Mouse (Mus musculus) CH12.LX (cell line): ENCODE results near the gene 1700001C02Rik. TPM values are rescaled to one million over a fixed set of nuclear protein-coding genes. Genes with fewer than 3 reads are reported as not detected.

Experiments
- DNase-seq: peaks from one replicate; pipeline ENCODE4 v3.0.0-alpha.2; 2013; ENCODE audit errors: extremely low read depth
- H3K27ac ChIP-seq: 2 replicates; pipeline ENCODE4 v1.5.1; 2012; ENCODE audit warnings: low read depth, mild to moderate bottlenecking, control low read depth, moderate library complexity; ENCODE audit not compliant: insufficient read depth
- H3K27me3 ChIP-seq: replicated peaks from 2 replicates; pipeline ENCODE3; 2012; ENCODE audit warnings: inconsistent platforms
- H3K36me3 ChIP-seq, 2 experiments: replicated peaks in 1 of 2; 2 replicates each; pipeline versions ENCODE3 to v1.6.1; 2012; ENCODE audit warnings: inconsistent platforms in 1 of 2, low read length in 1 of 2, mild to moderate bottlenecking in 1 of 2, mixed read lengths in 1 of 2, moderate library complexity in 1 of 2; ENCODE audit not compliant: control insufficient read depth in 1 of 2, insufficient read depth in 1 of 2
- H3K4me1 ChIP-seq, 2 experiments: 2 replicates each; pipeline ENCODE4 v1.6.1; 2012; ENCODE audit warnings: inconsistent platforms in 1 of 2, moderate library complexity in 1 of 2; ENCODE audit not compliant: insufficient read depth in 2 of 2, control insufficient read depth in 1 of 2
- H3K4me2 ChIP-seq: 2 replicates; pipeline ENCODE4 v1.6.1; 2012; ENCODE audit warnings: low read depth, mild to moderate bottlenecking, control low read depth; ENCODE audit not compliant: poor library complexity, insufficient read depth, severe bottlenecking
- H3K4me3 ChIP-seq, 3 experiments: fragments of 150-350 bp in 1 of 3; sonication (generic) in 1 of 3; replicated peaks in 1 of 3; 2 replicates each; pipeline versions ENCODE3 to v1.5.1; 2011 to 2012; ENCODE audit warnings: low read depth in 2 of 3, low read length in 2 of 3, mild to moderate bottlenecking in 2 of 3, moderate library complexity in 2 of 3, control low read depth in 1 of 3, improper control_type of control experiment in 1 of 3, inconsistent platforms in 1 of 3, mixed read lengths in 1 of 3; ENCODE audit not compliant: poor library complexity in 1 of 3
- H3K79me2 ChIP-seq: replicated peaks from 2 replicates; pipeline ENCODE4 v1.6.1; 2012; ENCODE audit warnings: mild to moderate bottlenecking, moderate library complexity; ENCODE audit not compliant: control insufficient read depth, poor library complexity, insufficient read depth, severe bottlenecking; ENCODE audit errors: extremely low read depth
- H3K9ac ChIP-seq: 2 replicates; pipeline ENCODE4 v1.6.1; 2012; ENCODE audit warnings: low read depth, mild to moderate bottlenecking, control low read depth, moderate library complexity; ENCODE audit not compliant: insufficient read depth
- H3K9me3 ChIP-seq: replicated peaks from 2 replicates; pipeline ENCODE3; 2012; ENCODE audit warnings: low read length, inconsistent platforms, mixed read lengths
- CHD2 ChIP-seq: IDR thresholded peaks from 2 replicates; pipeline ENCODE4 v1.6.1; 2011; ENCODE audit warnings: low read length, improper control_type of control experiment
- E2F4 ChIP-seq: IDR thresholded peaks from 2 replicates; pipeline ENCODE4 v1.6.1; 2011; ENCODE audit warnings: low read depth, low read length, improper control_type of control experiment; ENCODE audit not compliant: insufficient replicate concordance
- ELF1 ChIP-seq: IDR thresholded peaks from 2 replicates; pipeline ENCODE4 v1.6.1; 2014; ENCODE audit warnings: low read depth, mild to moderate bottlenecking, inconsistent platforms, low read length, improper control_type of control experiment
- EP300 ChIP-seq: IDR thresholded peaks from 2 replicates; pipeline ENCODE4 v1.6.1; 2011; ENCODE audit warnings: low read length, improper control_type of control experiment
- ETS1 ChIP-seq: conservative IDR thresholded peaks from 2 replicates; pipeline ENCODE4 v1.6.1; 2012; ENCODE audit warnings: low read depth, mild to moderate bottlenecking, inconsistent platforms, low read length, improper control_type of control experiment, moderate library complexity
- GABPA ChIP-seq: IDR thresholded peaks from 2 replicates; pipeline ENCODE4 v1.6.1; 2012; ENCODE audit warnings: low read depth, low read length, improper control_type of control experiment, inconsistent platforms; ENCODE audit not compliant: insufficient replicate concordance
- JUN ChIP-seq: IDR thresholded peaks from 2 replicates; pipeline ENCODE4 v1.6.1; 2011; ENCODE audit warnings: low read depth, mild to moderate bottlenecking, low read length, improper control_type of control experiment, moderate library complexity; ENCODE audit not compliant: insufficient read depth
- JUND ChIP-seq: conservative IDR thresholded peaks from 2 replicates; pipeline ENCODE4 v1.6.1; 2011; ENCODE audit warnings: low read depth, low read length, improper control_type of control experiment
- KAT2A ChIP-seq: IDR thresholded peaks from 2 replicates; pipeline ENCODE4 v1.6.1; 2012; ENCODE audit warnings: low read length, improper control_type of control experiment, inconsistent platforms; ENCODE audit not compliant: insufficient replicate concordance
- MAFK ChIP-seq: IDR thresholded peaks from 2 replicates; pipeline ENCODE4 v1.6.1; 2011; ENCODE audit warnings: low read length, improper control_type of control experiment; ENCODE audit not compliant: insufficient replicate concordance
- MEF2A ChIP-seq: IDR thresholded peaks from 2 replicates; pipeline ENCODE4 v1.6.1; 2014; ENCODE audit warnings: low read depth, mild to moderate bottlenecking, inconsistent platforms, low read length, improper control_type of control experiment, borderline replicate concordance
- MYC ChIP-seq: IDR thresholded peaks from 2 replicates; pipeline ENCODE4 v1.6.1; 2011; ENCODE audit warnings: low read depth, mild to moderate bottlenecking, improper control_type of control experiment, low read length
- NRF1 ChIP-seq: IDR thresholded peaks from 2 replicates; pipeline ENCODE4 v1.6.1; 2014; ENCODE audit warnings: low read depth, mild to moderate bottlenecking, inconsistent platforms, low read length, improper control_type of control experiment, moderate library complexity
- POLR2AphosphoS2 ChIP-seq: IDR thresholded peaks from 2 replicates; pipeline ENCODE4 v1.6.1; 2011; ENCODE audit warnings: low read depth, low read length, improper control_type of control experiment
- RAD21 ChIP-seq: IDR thresholded peaks from 2 replicates; pipeline ENCODE4 v1.6.1; 2011; ENCODE audit warnings: low read depth, mild to moderate bottlenecking, low read length, improper control_type of control experiment, moderate library complexity
- RCOR1 ChIP-seq: conservative IDR thresholded peaks from 2 replicates; pipeline ENCODE4 v1.6.1; 2012; ENCODE audit warnings: low read depth, mild to moderate bottlenecking, inconsistent platforms, low read length, improper control_type of control experiment
- TCF12 ChIP-seq: IDR thresholded peaks from 2 replicates; pipeline ENCODE4 v1.6.1; 2014; ENCODE audit warnings: low read depth, mild to moderate bottlenecking, inconsistent platforms, low read length, improper control_type of control experiment
- UBTF ChIP-seq: IDR thresholded peaks from 2 replicates; pipeline ENCODE4 v1.6.1; 2012; ENCODE audit warnings: low read depth, mild to moderate bottlenecking, inconsistent platforms, low read length, improper control_type of control experiment, moderate library complexity
- USF1 ChIP-seq: IDR thresholded peaks from 2 replicates; pipeline ENCODE4 v1.6.1; 2014; ENCODE audit warnings: low read depth, mild to moderate bottlenecking, inconsistent platforms, low read length, improper control_type of control experiment
- USF2 ChIP-seq: conservative IDR thresholded peaks from 2 replicates; pipeline ENCODE4 v1.6.1; 2011; ENCODE audit warnings: low read depth, low read length, improper control_type of control experiment
- ZC3H11A ChIP-seq: IDR thresholded peaks from 2 replicates; pipeline ENCODE4 v1.6.1; 2012; ENCODE audit warnings: low read depth, mild to moderate bottlenecking, inconsistent platforms, low read length, improper control_type of control experiment
- dilution Hi-C: fragments of 300-500 bp; cut with MboI; formaldehyde crosslinking; loops from 2 replicates; pipeline ENCODE4 v1.14.3; 2020; ENCODE audit warnings: low sequenced_read_pairs; ENCODE audit not compliant: extremely low pct_unique_long_range_greater_than_20kb, extremely low pct_ligation_motif_present
- in situ Hi-C: fragments of 300-500 bp; cut with MboI; formaldehyde crosslinking; loops from 3 replicates; pipeline ENCODE4 v1.14.3; 2019; ENCODE audit warnings: low sequenced_read_pairs, low pct_ligation_motif_present, low pct_unique_long_range_greater_than_20kb, mixed read lengths
- polyA plus RNA-seq: library from polyadenylated mRNA; unstranded; fragments of >175 nt; gene quantifications from 2 replicates; pipeline ENCODE4 v1.2.1, GENCODE M21; 2012; ENCODE audit warnings: low read depth; ENCODE audit not compliant: insufficient read length
- total RNA-seq, 2 experiments: library from RNA; depleted of rRNA; stranded (reverse); fragments of 300-350 nt in 1 of 2; fragments of >200 nt in 1 of 2; gene quantifications; 2 replicates each; pipeline ENCODE4 v1.2.3; 2012 to 2014

The 1700001C02Rik gene
- total and polyA plus RNA-seq, 3 experiments, result not detected

- dilution Hi-C loops, result no loop called here
- DNase-seq, result no peak
- no peaks in the 10 kb centered on the region for H3K79me2 ChIP-seq
- H3K36me3 ChIP-seq, result no peaks in the 10 kb centered on the region
- peaks cover 2% of the 10 kb centered on the region for H3K27me3 ChIP-seq
- peaks cover 0 to 19% of the 10 kb centered on the region in 2 experiments; a peak in 2 of 4 replicates for H3K4me1 ChIP-seq
- in situ Hi-C loops, result loop anchor here (5.0 kb wide), 1 partner anchor 118 kb away; no protein-coding TSS in a partner anchor
- H3K4me2 ChIP-seq, result no peak overlapping the region
- H3K27ac ChIP-seq, result no peak overlapping the region
- TF ChIP-seq MAFK (no peak), RAD21 (no peak), ZC3H11A (no peak), MYC (no peak), NRF1 (no peak), CHD2 (no peak)
- H3K9ac ChIP-seq, result no peak overlapping the region
- no peaks in the 10 kb centered on the region for H3K9me3 ChIP-seq
- no peak overlapping the region for H3K4me3 ChIP-seq
These were observed 53.6 kb downstream of the 1700001C02Rik start for GRCm38 (mm10) chr5:30519494-30519893.

- Histone ChIP-seq H3K36me3 (no peaks in the 10 kb centered on the region), H3K4me2 (no peak overlapping the region), H3K9ac (no peak overlapping the region), H3K4me1 (peaks cover 0 to 20% of the 10 kb centered on the region in 2 experiments; a peak in 2 of 4 replicates), H3K27ac (no peak overlapping the region), H3K27me3 (peaks cover 4% of the 10 kb centered on the region), H3K79me2 (no peaks in the 10 kb centered on the region), H3K4me3 (no peak overlapping the region), H3K9me3 (no peaks in the 10 kb centered on the region)
- dilution Hi-C loops, result no loop called here
- TF ChIP-seq MAFK, result no peak
- no peak for TF ChIP-seq ETS1
- TF ChIP-seq TCF12, result no peak
- no peak for TF ChIP-seq JUN
- TF ChIP-seq USF2, result no peak
- TF ChIP-seq ELF1, result no peak
- TF ChIP-seq UBTF, result no peak
- no peak for TF ChIP-seq E2F4
- no peak for TF ChIP-seq GABPA
- no peak for TF ChIP-seq MYC
- no peak for TF ChIP-seq POLR2AphosphoS2
- no peak for TF ChIP-seq EP300
- TF ChIP-seq RCOR1, result no peak
- TF ChIP-seq MEF2A, result no peak
- no peak for TF ChIP-seq ZC3H11A
- TF ChIP-seq JUND, result no peak
- TF ChIP-seq USF1, result no peak
- no peak for TF ChIP-seq KAT2A
- no peak for DNase-seq
- in situ Hi-C loops, result no loop called here
These were observed 54.4 kb downstream of the 1700001C02Rik start for GRCm38 (mm10) chr5:30520214-30520732.
